Mouse (Mus musculus) hindbrain, postnatal 0 days (tissue): ENCODE measurements around the gene Phactr2. TPM values are rescaled to one million over a fixed set of nuclear protein-coding genes. Genes with fewer than 3 reads are reported as not detected.

Experiments used
- ATAC-seq: fragments of 200-750 bp; cut with Nextera tagmentation; 2 replicates; pipeline ENCODE4 v1.8.0; 2017; ENCODE audit warnings: mild to moderate bottlenecking, moderate TSS enrichment, moderate library complexity
- DNase-seq: peaks from one replicate; pipeline ENCODE4 v3.0.0-alpha.2; 2015; ENCODE audit warnings: low spot score
- H3K27ac ChIP-seq: fragments of 300-500 bp; sonication (generic); 2 replicates; pipeline ENCODE4 v1.5.1; 2014; ENCODE audit warnings: mild to moderate bottlenecking
- H3K27me3 ChIP-seq: fragments of 300-500 bp; sonication (generic); 2 replicates; pipeline ENCODE4 v1.6.1; 2014; ENCODE audit warnings: low read length, mixed read lengths; ENCODE audit not compliant: insufficient read depth
- H3K36me3 ChIP-seq: fragments of 300-500 bp; sonication (generic); 2 replicates; pipeline ENCODE4 v1.6.1; 2014; ENCODE audit warnings: low read length, mixed read lengths; ENCODE audit not compliant: insufficient read depth
- H3K4me1 ChIP-seq: fragments of 300-500 bp; sonication (generic); 2 replicates; pipeline ENCODE4 v1.6.1; 2014; ENCODE audit warnings: antibody characterized with exemption, low read length, mixed read lengths; ENCODE audit not compliant: insufficient read depth
- H3K4me2 ChIP-seq: fragments of 300-500 bp; sonication (generic); 2 replicates; pipeline ENCODE4 v1.6.1; 2014; ENCODE audit warnings: low read depth, mild to moderate bottlenecking, low read length, moderate library complexity, mixed read lengths
- H3K4me3 ChIP-seq: fragments of 300-500 bp; sonication (generic); 2 replicates; pipeline ENCODE4 v1.5.1; 2014; ENCODE audit warnings: low read length
- H3K9ac ChIP-seq: fragments of 300-500 bp; sonication (generic); replicated peaks from 2 replicates; pipeline ENCODE4 v1.6.1; 2014; ENCODE audit warnings: mild to moderate bottlenecking, low read length, moderate library complexity, mixed read lengths
- H3K9me3 ChIP-seq: fragments of 300-500 bp; sonication (generic); 2 replicates; pipeline ENCODE4 v1.6.1; 2016; ENCODE audit warnings: low read length, mixed read lengths
- CTCF ChIP-seq: IDR thresholded peaks from 2 replicates; pipeline ENCODE4 v1.5.1; 2016; ENCODE audit warnings: antibody characterized with exemption, control low read depth, low read depth
- WGBS: fragments of 180-500 bp; shearing (Covaris S2); extraction: QIAGEN DNeasy Blood & Tissue Kit; methylation state at CpG from one replicate; pipeline ENCODE4 v1.1.7; 2014; 5-methylcytosine and 5-hydroxymethylcytosine counted together
- polyA plus RNA-seq: library from polyadenylated mRNA; unstranded; fragments of >200 nt; fragmentation: Nextera tagmentation; extraction: Ambion mirVana; gene quantifications from 2 replicates; pipeline ENCODE4 v1.2.1, GENCODE M21; 2015
- total RNA-seq: library from RNA; depleted of rRNA; stranded (reverse); fragments of >200 nt; gene quantifications from 2 replicates; pipeline ENCODE4 v1.2.3, GENCODE M21; 2014

The Phactr2 gene
- total and polyA plus RNA-seq, 2 experiments from 2014 or later = 10.2 to 11.8 TPM

GRCm38 (mm10) chr10:13186754-13187153 is 287.5 kb downstream of the Phactr2 start:
- 95% methylated on average over 3 of the region's 3 CpGs for WGBS
- Histone ChIP-seq H3K9ac (no peak overlapping the region), H3K4me2 (no peak overlapping the region), H3K4me1 (no peaks in the 10 kb centered on the region), H3K9me3 (no peaks in the 10 kb centered on the region), H3K27ac (no peak overlapping the region), H3K36me3 (peaks cover 15% of the 10 kb centered on the region; the same call in 1 of the 2 replicates), H3K27me3 (no peaks in the 10 kb centered on the region), H3K4me3 (no peak overlapping the region)
- DNase-seq = no peak
- no peak for ATAC-seq
- no peak for TF ChIP-seq CTCF

GRCm38 (mm10) chr10:13184170-13184766 is 289.9 kb downstream of the Phactr2 start:
- no peaks in the 10 kb centered on the region for H3K27me3 ChIP-seq
- H3K9ac ChIP-seq = no peak overlapping the region
- no peak for TF ChIP-seq CTCF
- peaks cover 36% of the 10 kb centered on the region for H3K36me3 ChIP-seq
- no peak overlapping the region for H3K4me3 ChIP-seq
- no peak overlapping the region for H3K27ac ChIP-seq
- no peak for DNase-seq
- H3K4me1 ChIP-seq = no peaks in the 10 kb centered on the region
- WGBS = 94% methylated on average over 4 of the region's 4 CpGs
- no peak overlapping the region for H3K4me2 ChIP-seq
- ATAC-seq = no peak
- no peaks in the 10 kb centered on the region for H3K9me3 ChIP-seq

- ATAC-seq = no peak
- no peak for TF ChIP-seq CTCF
- no peak for DNase-seq
- Histone ChIP-seq H3K9me3 (no peaks in the 10 kb centered on the region), H3K4me1 (no peaks in the 10 kb centered on the region), H3K4me3 (no peak overlapping the region), H3K27ac (no peak overlapping the region), H3K4me2 (no peak overlapping the region), H3K36me3 (peaks cover 45% of the 10 kb centered on the region), H3K9ac (no peak overlapping the region), H3K27me3 (no peaks in the 10 kb centered on the region)
- WGBS = 91% methylated on average over 7 of the region's 7 CpGs
Measured at GRCm38 (mm10) chr10:13180211-13180610, 294.0 kb downstream of the Phactr2 start.

DNA sequence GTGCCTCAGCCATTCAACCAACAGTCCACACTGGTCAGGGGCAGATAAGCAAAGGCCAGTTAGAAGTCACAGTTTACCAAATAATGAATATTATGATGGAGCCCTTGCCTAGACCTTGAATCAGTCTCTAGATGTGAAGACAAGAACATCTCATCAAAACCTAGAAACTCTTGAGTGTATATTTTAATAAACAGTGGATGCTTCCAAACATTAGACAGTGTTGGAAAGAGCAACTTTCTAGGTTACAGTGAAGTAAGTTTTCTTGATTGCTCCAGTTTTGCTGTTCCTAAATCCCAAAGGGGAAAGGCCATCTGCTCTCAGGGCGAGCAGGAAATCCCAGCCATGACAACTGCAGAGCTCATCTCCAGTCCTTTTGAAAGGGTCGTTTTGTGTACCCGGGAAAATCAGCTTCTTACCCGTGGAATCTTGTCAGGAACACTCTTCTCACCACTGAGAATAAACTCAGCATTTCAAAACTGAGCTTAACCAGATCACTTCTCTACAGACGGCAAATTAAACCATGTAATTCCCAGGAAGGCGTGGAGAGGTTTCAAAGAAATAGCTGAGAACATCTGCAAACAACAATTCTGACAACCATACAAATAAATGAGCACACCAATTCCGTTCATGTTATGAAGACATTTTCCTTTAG is 296.1 kb downstream of the Phactr2 start, which contains the start of gene Zc2hc1b:
Gene Zc2hc1b (minus strand): TSS at position 51 of the 652 bp plus-strand sequence.
- no peak for ATAC-seq
- Histone ChIP-seq H3K27ac (no peak within 1 kb of the TSS), H3K9ac (no peak within 1 kb of the TSS), H3K4me3 (no peak within 1 kb of the TSS), H3K36me3 (peaks cover 40% of the 10 kb centered on the region), H3K4me2 (no peak within 1 kb of the TSS), H3K4me1 (no peaks in the 10 kb centered on the region), H3K9me3 (no peaks in the 10 kb centered on the region), H3K27me3 (no peaks in the 10 kb centered on the region)
- WGBS = 54% methylated on average over 7 of the region's 7 CpGs
- TF ChIP-seq CTCF = no peak
- no peak for DNase-seq

GRCm38 (mm10) chr10:13175866-13176265 is 298.3 kb downstream of the Phactr2 start:
- ATAC-seq (no peak), DNase-seq (no peak)
- H3K4me2 ChIP-seq = no peak overlapping the region
- TF ChIP-seq CTCF = no peak
- H3K4me1 ChIP-seq = no peaks in the 10 kb centered on the region
- peaks cover 27% of the 10 kb centered on the region for H3K36me3 ChIP-seq
- H3K4me3 ChIP-seq = no peak overlapping the region
- no peak overlapping the region for H3K27ac ChIP-seq
- 91% methylated on average over 7 of the region's 7 CpGs for WGBS
- no peaks in the 10 kb centered on the region for H3K27me3 ChIP-seq
- no peaks in the 10 kb centered on the region for H3K9me3 ChIP-seq
- no peak overlapping the region for H3K9ac ChIP-seq

DNA sequence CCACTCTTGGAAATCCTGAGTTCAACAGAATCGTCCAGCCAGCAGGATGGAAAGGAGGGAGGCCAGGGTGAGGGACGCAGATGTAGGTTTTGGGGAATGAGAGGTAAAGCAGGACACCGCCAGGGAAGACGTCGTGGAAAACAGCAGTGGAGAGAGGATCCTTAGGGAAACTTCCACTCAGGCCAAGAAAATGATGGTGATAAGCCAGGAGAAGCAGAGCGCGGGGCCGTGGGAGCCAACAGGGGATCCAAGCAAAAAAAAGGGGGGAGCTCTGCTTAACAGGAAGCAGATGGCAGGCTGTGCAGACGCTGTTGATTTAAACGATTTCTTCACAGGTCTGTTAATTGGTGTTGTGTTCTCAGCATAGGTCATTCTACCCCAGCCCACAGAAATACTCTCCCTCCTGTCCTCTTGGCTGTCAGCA is 301.4 kb downstream of the Phactr2 start:
- no peak overlapping the region for H3K9ac ChIP-seq
- peaks cover 8% of the 10 kb centered on the region; the same call in 1 of the 2 replicates for H3K36me3 ChIP-seq
- H3K4me2 ChIP-seq = no peak overlapping the region
- TF ChIP-seq CTCF = no peak
- H3K27ac ChIP-seq = no peak overlapping the region
- no peaks in the 10 kb centered on the region for H3K9me3 ChIP-seq
- ATAC-seq = no peak; the same call in 1 of the 2 replicates
- H3K27me3 ChIP-seq = no peaks in the 10 kb centered on the region
- H3K4me3 ChIP-seq = no peak overlapping the region
- 41% methylated on average over 10 of the region's 10 CpGs for WGBS
- peak; percentile 33 for DNase-seq
- H3K4me1 ChIP-seq = no peaks in the 10 kb centered on the region

- H3K4me3 ChIP-seq = no peak overlapping the region
- ATAC-seq (0 out of 2 replicates have a peak, but pooled peaks have one; percentile 9), DNase-seq (no peak)
- no peak for TF ChIP-seq CTCF
- no peaks in the 10 kb centered on the region for H3K36me3 ChIP-seq
- no peaks in the 10 kb centered on the region for H3K9me3 ChIP-seq
- WGBS = 54% methylated on average over 2 of the region's 2 CpGs
- no peak overlapping the region for H3K9ac ChIP-seq
- H3K4me1 ChIP-seq = no peaks in the 10 kb centered on the region
- H3K4me2 ChIP-seq = 0 out of 2 replicates have a peak overlapping the region, but pooled peaks have one; percentile 16
- no peaks in the 10 kb centered on the region for H3K27me3 ChIP-seq
- H3K27ac ChIP-seq = no peak overlapping the region
Measured at GRCm38 (mm10) chr10:13171461-13171860, 302.8 kb downstream of the Phactr2 start.
